Mouse (Mus musculus): Measurements from ENCODE around the gene Ndufs2. TPM values are rescaled to one million over a fixed set of nuclear protein-coding genes. Genes with fewer than 3 reads are reported as not detected.

Ndufs2 gene
- polyA plus RNA-seq, 1 experiment from 2014 or later, result 272 TPM

DNA sequence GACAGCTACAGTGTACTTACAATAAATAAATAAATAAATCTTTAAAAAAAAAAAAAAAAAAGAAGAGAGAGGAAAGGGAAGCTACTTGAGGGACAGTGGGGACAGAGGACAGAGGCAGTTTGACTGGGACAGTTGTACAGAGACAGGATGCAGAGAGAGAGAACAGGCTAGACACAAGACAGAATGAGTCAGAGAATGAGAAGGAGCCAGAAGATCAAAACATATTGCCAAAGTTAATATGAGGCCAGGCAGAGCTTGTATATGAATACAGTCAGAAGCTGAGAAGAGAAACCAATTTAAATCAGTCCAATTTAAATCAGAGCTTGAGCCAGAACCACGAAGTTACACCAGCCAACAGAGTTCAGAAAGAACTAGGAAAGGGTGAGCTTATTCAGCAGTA, 17.2 kb upstream of the Ndufs2 start:
- H3K36me3 ChIP-seq (replicated peaks; ENCODE audit: control insufficient read depth, insufficient read depth, low read depth, low read length), result peaks cover 4% of the 10 kb centered on the region; the same call in 1 of the 2 replicates
- no peak for DNase-seq (ENCODE audit: low spot score)
- no peak overlapping the region for H3K4me2 ChIP-seq (ENCODE audit: low read depth, low read length)
- H3K9me3 ChIP-seq (replicated peaks; ENCODE audit: control insufficient read depth, low read length), result no peaks in the 10 kb centered on the region
- 62% methylated on average over 1 of the region's 1 CpGs for WGBS
- H3K27me3 ChIP-seq (ENCODE audit: control insufficient read depth, insufficient read depth, low read length), result no peaks in the 10 kb centered on the region
- H3K27ac ChIP-seq (replicated peaks; ENCODE audit: low read depth, low read length), result no peak overlapping the region
- peaks cover 3% of the 10 kb centered on the region for H3K4me1 ChIP-seq (ENCODE audit: control insufficient read depth, insufficient read depth, low read length)
- H3K4me3 ChIP-seq (ENCODE audit: low read depth, low read length), result no peak overlapping the region
- ATAC-seq (replicated peaks; ENCODE audit: insufficient number of reproducible peaks, low FRiP score, low TSS enrichment, low read depth), result no peak
- H3K9ac ChIP-seq (replicated peaks; ENCODE audit: low read length), result no peak overlapping the region

DNA sequence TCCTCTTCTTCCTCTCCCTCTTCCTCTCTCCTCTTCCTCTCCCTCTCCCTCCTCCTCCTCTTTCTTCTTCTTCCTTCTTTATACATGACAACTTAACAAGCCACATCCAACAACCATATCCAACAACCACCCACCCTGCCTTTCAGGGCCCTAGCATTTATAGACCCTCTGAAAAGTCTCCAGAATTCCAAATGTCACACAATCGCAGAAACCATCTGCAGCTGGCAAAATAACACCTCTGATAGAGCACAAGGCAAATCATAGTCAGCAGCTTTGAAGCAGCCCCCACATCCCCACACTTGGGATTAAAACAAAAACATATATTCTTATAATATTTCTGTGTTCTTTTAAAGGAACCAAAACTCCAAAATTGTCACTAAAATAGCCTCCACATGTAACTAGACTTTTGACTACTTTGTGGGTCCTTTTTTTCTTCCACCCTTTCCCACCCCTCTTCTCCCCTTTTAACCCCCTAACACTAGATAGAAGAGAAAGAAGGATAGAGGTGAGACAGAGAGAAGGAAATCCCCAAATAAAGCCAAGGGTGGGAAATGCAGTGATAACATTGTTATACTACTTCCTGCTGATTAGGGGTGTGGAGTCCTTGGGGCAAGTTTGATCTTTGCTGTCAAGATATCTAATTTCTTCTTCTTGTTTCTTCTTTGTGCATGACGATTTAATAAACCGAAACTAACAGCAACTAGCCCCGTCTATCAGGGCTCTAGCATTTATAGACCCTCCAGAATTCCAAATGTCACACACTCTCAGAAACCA, 15.0 kb upstream of the Ndufs2 start:
- ATAC-seq (replicated peaks; ENCODE audit: insufficient number of reproducible peaks, low FRiP score, low TSS enrichment, low read depth), result no peak

DNA sequence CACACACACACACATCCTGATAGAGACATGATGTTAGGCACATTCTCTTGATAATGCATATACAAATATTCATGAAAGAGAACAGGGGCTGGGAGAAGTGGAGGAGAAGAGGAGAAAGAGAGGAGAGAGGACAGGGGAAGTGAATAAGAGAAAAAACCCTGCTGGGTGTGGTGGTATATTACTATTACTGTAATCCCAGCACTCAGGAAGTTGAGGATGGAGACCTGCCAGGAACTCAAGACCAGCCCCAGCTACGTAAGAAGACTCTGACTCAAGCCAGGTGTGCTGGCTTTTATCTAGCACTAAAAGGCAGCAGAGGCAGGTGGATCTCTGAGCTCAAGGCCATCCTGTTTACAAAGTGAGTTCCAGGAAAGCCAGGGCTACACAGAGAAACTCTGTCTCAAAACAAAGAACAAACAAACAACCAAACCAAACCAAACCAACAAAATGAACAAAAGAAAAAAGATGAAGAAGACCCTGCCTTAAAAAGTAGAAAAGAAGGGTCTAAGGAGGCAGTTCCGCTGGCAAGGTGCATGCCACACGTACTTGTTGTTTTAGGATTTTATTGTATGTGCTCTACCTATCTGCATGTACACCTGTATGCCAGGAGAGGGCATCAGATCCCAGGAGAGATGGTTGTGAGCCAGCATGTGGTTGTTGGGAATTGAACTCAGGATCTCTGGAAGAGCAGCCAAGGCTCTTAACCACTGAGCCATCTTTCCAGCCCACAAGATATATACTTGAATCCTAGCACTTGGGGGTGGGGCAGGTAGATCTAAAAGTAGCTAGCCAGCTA, 12.7 kb upstream of the Ndufs2 start:
- ATAC-seq (replicated peaks; ENCODE audit: insufficient number of reproducible peaks, low FRiP score, low TSS enrichment, low read depth) (no peak), DNase-seq (ENCODE audit: low spot score) (no peak)
- Histone ChIP-seq H3K9ac (replicated peaks; ENCODE audit: low read length) (no peak overlapping the region), H3K36me3 (replicated peaks; ENCODE audit: control insufficient read depth, insufficient read depth, low read depth, low read length) (no peaks in the 10 kb centered on the region), H3K4me1 (ENCODE audit: control insufficient read depth, insufficient read depth, low read length) (peaks cover 2% of the 10 kb centered on the region; the same call in 1 of the 2 replicates), H3K4me3 (ENCODE audit: low read depth, low read length) (no peak overlapping the region), H3K27me3 (ENCODE audit: control insufficient read depth, insufficient read depth, low read length) (no peaks in the 10 kb centered on the region), H3K9me3 (replicated peaks; ENCODE audit: control insufficient read depth, low read length) (no peaks in the 10 kb centered on the region), H3K27ac (replicated peaks; ENCODE audit: low read depth, low read length) (no peak overlapping the region), H3K4me2 (ENCODE audit: low read depth, low read length) (no peak overlapping the region)
- WGBS, result 81% methylated on average over 3 of the region's 3 CpGs

More for the DNA sequence above, 15.0 kb upstream of the Ndufs2 start:
- H3K9ac ChIP-seq (replicated peaks; ENCODE audit: low read length), result no peak overlapping the region
- H3K9me3 ChIP-seq (replicated peaks; ENCODE audit: control insufficient read depth, low read length), result no peaks in the 10 kb centered on the region
- peaks cover 3% of the 10 kb centered on the region for H3K4me1 ChIP-seq (ENCODE audit: control insufficient read depth, insufficient read depth, low read length)
- DNase-seq (ENCODE audit: low spot score), result no peak
- no peaks in the 10 kb centered on the region for H3K27me3 ChIP-seq (ENCODE audit: control insufficient read depth, insufficient read depth, low read length)
- H3K4me3 ChIP-seq (ENCODE audit: low read depth, low read length), result no peak overlapping the region
- no peak overlapping the region for H3K4me2 ChIP-seq (ENCODE audit: low read depth, low read length)
- WGBS, result 68% methylated on average over 4 of the region's 4 CpGs
- no peaks in the 10 kb centered on the region for H3K36me3 ChIP-seq (replicated peaks; ENCODE audit: control insufficient read depth, insufficient read depth, low read depth, low read length)
- H3K27ac ChIP-seq (replicated peaks; ENCODE audit: low read depth, low read length), result no peak overlapping the region

DNA sequence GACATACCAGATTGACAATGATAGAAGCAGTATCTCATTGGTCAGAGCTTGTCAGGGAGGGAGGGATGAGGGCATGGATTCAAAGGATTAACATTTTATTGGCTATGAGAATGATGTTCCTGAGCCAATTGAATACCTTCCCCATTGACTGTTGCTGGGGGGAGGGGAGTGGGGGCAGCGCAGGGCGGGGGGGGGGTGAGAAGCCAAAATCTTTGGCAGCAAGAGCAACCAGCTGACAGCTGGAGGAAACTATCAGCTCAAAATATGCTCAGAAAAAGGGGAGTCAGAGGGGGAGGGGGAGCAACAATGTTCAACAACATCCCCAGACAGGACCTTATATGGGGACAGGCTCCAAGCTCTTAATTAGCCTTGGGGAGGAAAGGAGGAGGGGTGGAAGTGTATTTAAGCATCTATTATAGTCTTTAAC, 12.0 kb upstream of the Ndufs2 start:
- no peaks in the 10 kb centered on the region for H3K9me3 ChIP-seq (replicated peaks; ENCODE audit: control insufficient read depth, low read length)
- H3K4me2 ChIP-seq (ENCODE audit: low read depth, low read length), result peak overlapping the region; percentile 37
- 6% methylated on average over 2 of the region's 2 CpGs for WGBS
- ATAC-seq (replicated peaks; ENCODE audit: insufficient number of reproducible peaks, low FRiP score, low TSS enrichment, low read depth), result peak; percentile 86; the same call in 1 of the 2 replicates
- peak overlapping the region; percentile 35; the same call in 1 of the 2 replicates for H3K27ac ChIP-seq (replicated peaks; ENCODE audit: low read depth, low read length)
- H3K4me1 ChIP-seq (ENCODE audit: control insufficient read depth, insufficient read depth, low read length), result peaks cover 2% of the 10 kb centered on the region; the same call in 1 of the 2 replicates
- H3K4me3 ChIP-seq (ENCODE audit: low read depth, low read length), result 0 out of 2 replicates have a peak overlapping the region, but pooled peaks have one; percentile 12
- H3K36me3 ChIP-seq (replicated peaks; ENCODE audit: control insufficient read depth, insufficient read depth, low read depth, low read length), result no peaks in the 10 kb centered on the region
- DNase-seq (ENCODE audit: low spot score), result peak; percentile 53
- H3K9ac ChIP-seq (replicated peaks; ENCODE audit: low read length), result no peak overlapping the region
- H3K27me3 ChIP-seq (ENCODE audit: control insufficient read depth, insufficient read depth, low read length), result no peaks in the 10 kb centered on the region

DNA sequence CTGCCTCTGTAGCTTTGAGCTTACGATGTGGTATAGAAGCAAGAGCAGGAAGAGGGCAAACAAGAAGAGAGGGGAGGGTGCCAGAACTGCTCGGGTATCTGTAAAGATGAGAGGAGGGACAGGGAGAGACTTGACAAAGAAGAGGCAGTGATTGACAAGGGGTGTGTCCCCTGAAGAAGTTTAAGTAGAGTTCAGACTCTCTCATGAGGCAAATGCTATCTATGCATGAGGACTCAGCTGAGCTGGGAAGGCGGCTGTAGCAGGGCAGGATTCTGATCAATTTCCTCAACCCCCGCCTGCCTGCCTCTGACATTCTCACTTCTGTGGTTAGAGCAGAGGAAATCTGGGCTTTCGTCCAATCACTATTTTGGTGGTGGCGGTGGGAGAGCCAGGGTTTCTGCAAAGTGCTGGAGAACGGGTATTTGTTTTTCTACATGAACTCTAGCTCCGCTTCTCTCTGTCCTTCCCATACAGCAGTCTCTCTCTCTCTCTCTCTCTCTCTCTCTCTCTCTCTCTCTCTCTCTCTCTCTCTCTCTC, 11.5 kb upstream of the Ndufs2 start:
- Histone ChIP-seq H3K4me1 (ENCODE audit: control insufficient read depth, insufficient read depth, low read length) (peaks cover 2% of the 10 kb centered on the region; the same call in 1 of the 2 replicates), H3K9me3 (replicated peaks; ENCODE audit: control insufficient read depth, low read length) (no peaks in the 10 kb centered on the region), H3K36me3 (replicated peaks; ENCODE audit: control insufficient read depth, insufficient read depth, low read depth, low read length) (no peaks in the 10 kb centered on the region), H3K4me2 (ENCODE audit: low read depth, low read length) (peak overlapping the region; percentile 37), H3K9ac (replicated peaks; ENCODE audit: low read length) (peak overlapping the region; percentile 48), H3K27me3 (ENCODE audit: control insufficient read depth, insufficient read depth, low read length) (no peaks in the 10 kb centered on the region), H3K4me3 (ENCODE audit: low read depth, low read length) (0 out of 2 replicates have a peak overlapping the region, but pooled peaks have one; percentile 12), H3K27ac (replicated peaks; ENCODE audit: low read depth, low read length) (peak overlapping the region; percentile 35)
- peak; percentile 46; the same call in 1 of the 2 replicates for ATAC-seq (replicated peaks; ENCODE audit: insufficient number of reproducible peaks, low FRiP score, low TSS enrichment, low read depth)
- 4% methylated on average over 8 of the region's 8 CpGs for WGBS
- peak; percentile 46 for DNase-seq (ENCODE audit: low spot score)

DNA sequence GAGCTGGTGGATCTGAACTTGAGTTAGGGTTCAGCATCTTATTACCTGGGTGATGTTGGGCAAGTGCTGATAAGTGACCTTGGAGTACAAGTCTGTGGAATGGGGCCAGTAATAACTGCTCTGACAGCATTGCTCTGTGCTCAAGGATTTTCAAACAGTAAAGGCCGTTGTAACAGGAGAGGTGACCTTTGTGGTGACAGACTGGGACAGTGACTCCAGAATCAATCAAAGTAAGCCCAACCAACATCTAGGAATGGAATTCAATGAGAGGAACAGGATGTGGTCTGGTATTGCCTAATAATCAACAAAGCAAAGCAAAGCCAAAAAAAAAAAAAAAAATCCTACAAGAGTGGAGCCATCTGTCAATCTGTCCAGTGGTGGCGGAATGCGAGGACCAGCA, 9.1 kb upstream of the Ndufs2 start:
- H3K4me1 ChIP-seq (ENCODE audit: control insufficient read depth, insufficient read depth, low read length), result peaks cover 2% of the 10 kb centered on the region; the same call in 1 of the 2 replicates
- H3K27ac ChIP-seq (replicated peaks; ENCODE audit: low read depth, low read length), result no peak overlapping the region
- H3K27me3 ChIP-seq (ENCODE audit: control insufficient read depth, insufficient read depth, low read length), result no peaks in the 10 kb centered on the region
- no peak for ATAC-seq (replicated peaks; ENCODE audit: insufficient number of reproducible peaks, low FRiP score, low TSS enrichment, low read depth)
- H3K4me3 ChIP-seq (ENCODE audit: low read depth, low read length), result no peak overlapping the region
- DNase-seq (ENCODE audit: low spot score), result no peak
- H3K9ac ChIP-seq (replicated peaks; ENCODE audit: low read length), result no peak overlapping the region
- no peak overlapping the region for H3K4me2 ChIP-seq (ENCODE audit: low read depth, low read length)
- WGBS, result 81% methylated on average over 3 of the region's 3 CpGs
- H3K9me3 ChIP-seq (replicated peaks; ENCODE audit: control insufficient read depth, low read length), result no peaks in the 10 kb centered on the region
- H3K36me3 ChIP-seq (replicated peaks; ENCODE audit: control insufficient read depth, insufficient read depth, low read depth, low read length), result no peaks in the 10 kb centered on the region

GRCm38 (mm10) chr1:171258921-171259320, 7.7 kb upstream of the Ndufs2 start:
- no peak for DNase-seq (ENCODE audit: low spot score)
- no peak overlapping the region for H3K27ac ChIP-seq (replicated peaks; ENCODE audit: low read depth, low read length)
- no peaks in the 10 kb centered on the region for H3K27me3 ChIP-seq (ENCODE audit: control insufficient read depth, insufficient read depth, low read length)
- no peak overlapping the region for H3K9ac ChIP-seq (replicated peaks; ENCODE audit: low read length)
- peaks cover 2% of the 10 kb centered on the region; the same call in 1 of the 2 replicates for H3K4me1 ChIP-seq (ENCODE audit: control insufficient read depth, insufficient read depth, low read length)
- H3K4me2 ChIP-seq (ENCODE audit: low read depth, low read length), result no peak overlapping the region
- no peaks in the 10 kb centered on the region; the same call in 1 of the 2 replicates for H3K36me3 ChIP-seq (replicated peaks; ENCODE audit: control insufficient read depth, insufficient read depth, low read depth, low read length)
- H3K4me3 ChIP-seq (ENCODE audit: low read depth, low read length), result no peak overlapping the region
- H3K9me3 ChIP-seq (replicated peaks; ENCODE audit: control insufficient read depth, low read length), result no peaks in the 10 kb centered on the region
- ATAC-seq (replicated peaks; ENCODE audit: insufficient number of reproducible peaks, low FRiP score, low TSS enrichment, low read depth), result no peak
- 84% methylated on average over 17 of the region's 17 CpGs for WGBS

Data from embryonic facial prominence, embryonic 11.5 days (tissue).